Mouse (Mus musculus): ENCODE measurements around the gene Proser2. TPM values are rescaled to one million over a fixed set of nuclear protein-coding genes. Genes with fewer than 3 reads are reported as not detected.

The Proser2 gene
- total and polyA plus RNA-seq, 3 experiments, result 0.11 TPM; not detected in 2

DNA sequence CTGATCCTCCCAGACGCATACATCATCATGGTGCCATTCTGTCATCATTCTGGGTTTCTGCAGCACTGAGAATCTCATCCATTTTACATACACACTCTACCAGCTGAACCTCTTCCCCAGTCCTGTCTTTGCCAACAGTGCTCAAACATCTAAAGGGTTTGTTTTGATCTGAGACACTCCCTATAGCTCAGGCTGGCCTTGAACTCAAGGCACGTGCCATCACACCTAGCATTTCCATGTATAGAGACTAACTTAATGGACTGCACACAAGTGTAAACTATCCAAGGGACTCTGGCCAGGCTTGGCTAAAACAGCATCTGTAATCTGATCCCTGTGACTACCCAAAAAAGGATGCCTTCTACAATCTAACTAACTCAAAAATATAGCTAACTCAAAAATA is 70.7 kb downstream of the Proser2 start:
- H3K27me3 ChIP-seq (ENCODE audit: insufficient read depth, low read length), result peaks cover 6% of the 10 kb centered on the region
- no peaks in the 10 kb centered on the region for H3K4me1 ChIP-seq (ENCODE audit: insufficient read depth, low read depth, low read length)
- no peaks in the 10 kb centered on the region for H3K9me3 ChIP-seq (replicated peaks)
- TF ChIP-seq POLR2AphosphoS5 (IDR thresholded peaks at IDR 0.05; ENCODE audit: insufficient replicate concordance, low read depth, low read length) (no peak), TAL1 (conservative IDR thresholded peaks at IDR 0.05; ENCODE audit: low read depth, low read length) (no peak), CTCF (IDR thresholded peaks at IDR 0.05; ENCODE audit: low read depth, low read length) (no peak), GATA2 (IDR thresholded peaks at IDR 0.05; ENCODE audit: borderline replicate concordance, low read depth, low read length) (no peak), GATA1 (IDR thresholded peaks at IDR 0.05; ENCODE audit: borderline replicate concordance, low read length) (no peak)
- peaks cover 33% of the 10 kb centered on the region for H3K36me3 ChIP-seq (replicated peaks)
- no peak overlapping the region for H3K4me3 ChIP-seq (ENCODE audit: low read depth, low read length)
- ATAC-seq (ENCODE audit: extremely low read depth, insufficient number of reproducible peaks, low FRiP score, poor library complexity, severe bottlenecking) (no peak), DNase-seq (ENCODE audit: low spot score) (no peak)

DNA sequence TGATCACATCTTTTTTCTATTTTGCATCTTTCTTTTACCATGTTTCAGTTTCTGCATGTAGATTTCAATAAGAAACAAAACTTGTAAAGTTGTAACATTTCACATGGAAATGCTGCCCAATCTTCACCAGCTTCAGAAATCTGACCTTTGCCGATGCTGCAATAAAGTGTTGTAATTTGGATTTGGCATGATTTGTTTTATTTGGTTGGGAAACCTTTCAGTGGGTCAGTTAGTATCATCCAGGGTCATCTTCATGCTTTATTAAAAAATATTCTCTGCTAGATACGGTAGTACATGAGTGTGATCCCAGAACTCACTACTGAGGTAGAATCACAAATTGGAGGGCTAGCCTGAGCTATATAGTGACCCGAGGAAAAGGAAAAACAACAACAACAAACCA is 73.5 kb downstream of the Proser2 start:
- ATAC-seq (ENCODE audit: extremely low read depth, insufficient number of reproducible peaks, low FRiP score, poor library complexity, severe bottlenecking), result no peak
- H3K36me3 ChIP-seq (replicated peaks), result peaks cover 55% of the 10 kb centered on the region
- no peaks in the 10 kb centered on the region for H3K4me1 ChIP-seq (ENCODE audit: insufficient read depth, low read depth, low read length)
- no peaks in the 10 kb centered on the region for H3K9me3 ChIP-seq (replicated peaks)
- no peak overlapping the region for H3K4me3 ChIP-seq (ENCODE audit: low read depth, low read length)
- no peaks in the 10 kb centered on the region for H3K27me3 ChIP-seq (ENCODE audit: insufficient read depth, low read length)
- TF ChIP-seq TAL1 (conservative IDR thresholded peaks at IDR 0.05; ENCODE audit: low read depth, low read length) (no peak), CTCF (IDR thresholded peaks at IDR 0.05; ENCODE audit: low read depth, low read length) (no peak), GATA2 (IDR thresholded peaks at IDR 0.05; ENCODE audit: borderline replicate concordance, low read depth, low read length) (no peak), POLR2AphosphoS5 (IDR thresholded peaks at IDR 0.05; ENCODE audit: insufficient replicate concordance, low read depth, low read length) (no peak), GATA1 (IDR thresholded peaks at IDR 0.05; ENCODE audit: borderline replicate concordance, low read length) (no peak)
- no peak for DNase-seq (ENCODE audit: low spot score)

DNA sequence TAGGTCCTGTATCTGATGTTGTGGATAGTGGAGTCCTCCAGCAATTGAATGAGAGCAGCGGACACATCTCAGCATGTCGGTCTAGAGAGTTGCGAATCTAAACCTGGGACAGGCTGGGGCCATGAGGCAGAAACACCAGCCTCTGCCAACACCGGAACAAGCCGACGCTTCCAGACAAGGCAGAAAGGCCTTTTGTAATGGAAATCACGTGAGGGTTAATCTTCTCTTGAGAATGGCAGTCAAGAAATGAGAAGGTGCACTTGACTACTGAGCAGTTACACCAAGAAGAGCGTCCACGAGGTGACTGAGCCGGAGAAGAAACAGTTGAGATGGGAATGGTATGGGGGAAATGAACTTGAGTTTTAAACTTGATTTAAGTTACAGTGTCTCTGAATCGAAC is 74.5 kb downstream of the Proser2 start:
- Histone ChIP-seq H3K4me1 (ENCODE audit: insufficient read depth, low read depth, low read length) (no peaks in the 10 kb centered on the region), H3K4me3 (ENCODE audit: low read depth, low read length) (no peak overlapping the region), H3K27me3 (ENCODE audit: insufficient read depth, low read length) (no peaks in the 10 kb centered on the region), H3K36me3 (replicated peaks) (peaks cover 65% of the 10 kb centered on the region), H3K9me3 (replicated peaks) (no peaks in the 10 kb centered on the region)
- no peak for TF ChIP-seq GATA1 (IDR thresholded peaks at IDR 0.05; ENCODE audit: borderline replicate concordance, low read length)
- no peak for TF ChIP-seq CTCF (IDR thresholded peaks at IDR 0.05; ENCODE audit: low read depth, low read length)
- TF ChIP-seq GATA2 (IDR thresholded peaks at IDR 0.05; ENCODE audit: borderline replicate concordance, low read depth, low read length), result no peak
- TF ChIP-seq POLR2AphosphoS5 (IDR thresholded peaks at IDR 0.05; ENCODE audit: insufficient replicate concordance, low read depth, low read length), result no peak
- TF ChIP-seq TAL1 (conservative IDR thresholded peaks at IDR 0.05; ENCODE audit: low read depth, low read length), result no peak
- DNase-seq (ENCODE audit: low spot score), result no peak
- ATAC-seq (ENCODE audit: extremely low read depth, insufficient number of reproducible peaks, low FRiP score, poor library complexity, severe bottlenecking), result no peak

DNA sequence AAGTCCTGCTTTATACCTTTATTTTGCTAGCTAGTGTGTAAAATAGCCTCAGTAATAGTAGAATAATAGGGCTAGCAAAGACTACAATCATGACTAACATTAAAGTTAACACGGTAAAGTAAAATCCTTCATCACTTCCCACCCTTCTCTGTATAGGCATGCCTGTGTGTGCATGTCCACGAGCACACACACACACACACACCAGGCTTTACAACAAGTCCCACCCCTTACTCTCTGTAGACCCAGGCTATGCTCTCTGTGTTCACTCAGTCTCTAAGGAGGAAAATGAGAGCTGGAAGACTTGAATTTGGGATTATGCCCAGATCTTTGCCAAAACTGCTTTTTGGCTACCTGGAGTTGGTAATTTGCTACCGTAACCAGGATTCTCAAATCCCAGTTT is 81.0 kb downstream of the Proser2 start:
- no peak for ATAC-seq (ENCODE audit: extremely low read depth, insufficient number of reproducible peaks, low FRiP score, poor library complexity, severe bottlenecking)
- DNase-seq (ENCODE audit: low spot score), result no peak
- no peaks in the 10 kb centered on the region for H3K27me3 ChIP-seq (ENCODE audit: insufficient read depth, low read length)
- H3K36me3 ChIP-seq (replicated peaks), result peaks cover 82% of the 10 kb centered on the region
- no peak overlapping the region for H3K4me3 ChIP-seq (ENCODE audit: low read depth, low read length)
- H3K9me3 ChIP-seq (replicated peaks), result no peaks in the 10 kb centered on the region
- H3K4me1 ChIP-seq (ENCODE audit: insufficient read depth, low read depth, low read length), result no peaks in the 10 kb centered on the region
- TF ChIP-seq GATA1 (IDR thresholded peaks at IDR 0.05; ENCODE audit: borderline replicate concordance, low read length), result no peak
- no peak for TF ChIP-seq TAL1 (conservative IDR thresholded peaks at IDR 0.05; ENCODE audit: low read depth, low read length)
- no peak for TF ChIP-seq POLR2AphosphoS5 (IDR thresholded peaks at IDR 0.05; ENCODE audit: insufficient replicate concordance, low read depth, low read length)
- no peak for TF ChIP-seq GATA2 (IDR thresholded peaks at IDR 0.05; ENCODE audit: borderline replicate concordance, low read depth, low read length)
- TF ChIP-seq CTCF (IDR thresholded peaks at IDR 0.05; ENCODE audit: low read depth, low read length), result no peak

DNA sequence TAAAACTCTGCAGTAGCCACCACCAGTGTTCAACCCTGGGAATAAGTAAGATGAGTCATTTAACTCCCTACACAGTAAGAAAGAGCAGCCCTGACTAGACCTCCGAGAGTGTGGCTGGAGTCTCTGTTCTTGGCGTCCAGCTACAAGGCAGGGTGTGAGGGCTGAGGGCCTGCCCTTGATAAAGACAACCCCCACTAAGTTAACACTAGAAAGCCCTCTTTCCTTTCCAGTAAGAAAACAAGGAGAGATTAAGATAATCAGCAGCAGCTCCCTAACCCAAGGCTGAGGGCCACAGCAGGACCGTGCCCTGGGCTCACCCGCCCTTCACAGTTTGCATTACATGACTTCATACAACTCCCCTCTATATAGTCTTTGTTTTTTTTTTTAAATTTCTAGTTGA is 81.4 kb downstream of the Proser2 start:
- Histone ChIP-seq H3K36me3 (replicated peaks) (peaks cover 83% of the 10 kb centered on the region), H3K27me3 (ENCODE audit: insufficient read depth, low read length) (no peaks in the 10 kb centered on the region), H3K9me3 (replicated peaks) (no peaks in the 10 kb centered on the region), H3K4me1 (ENCODE audit: insufficient read depth, low read depth, low read length) (no peaks in the 10 kb centered on the region), H3K4me3 (ENCODE audit: low read depth, low read length) (no peak overlapping the region)
- ATAC-seq (ENCODE audit: extremely low read depth, insufficient number of reproducible peaks, low FRiP score, poor library complexity, severe bottlenecking), result no peak
- no peak for DNase-seq (ENCODE audit: low spot score)
- no peak for TF ChIP-seq CTCF (IDR thresholded peaks at IDR 0.05; ENCODE audit: low read depth, low read length)
- TF ChIP-seq TAL1 (conservative IDR thresholded peaks at IDR 0.05; ENCODE audit: low read depth, low read length), result no peak
- TF ChIP-seq GATA1 (IDR thresholded peaks at IDR 0.05; ENCODE audit: borderline replicate concordance, low read length), result no peak
- TF ChIP-seq POLR2AphosphoS5 (IDR thresholded peaks at IDR 0.05; ENCODE audit: insufficient replicate concordance, low read depth, low read length), result no peak
- TF ChIP-seq GATA2 (IDR thresholded peaks at IDR 0.05; ENCODE audit: borderline replicate concordance, low read depth, low read length), result no peak

Other genes starting within 250 kb of the Proser2 start
- 116 and 120 TPM in 2 replicates for gene Sec61a2, start 234.8 kb downstream of the Proser2 start, total RNA-seq (2014; fragmentation: Nextera tagmentation)
- gene Sec61a2, start 234.8 kb downstream of the Proser2 start, total RNA-seq (2017), result 36.4 and 46.5 TPM in 2 replicates
- gene Sec61a2, start 234.8 kb downstream of the Proser2 start, polyA plus RNA-seq (2012), result 2.5 and 2.9 TPM in 2 replicates
- not detected in 2 replicates for gene Dhtkd1, start 187.4 kb downstream of the Proser2 start, total RNA-seq (2014; fragmentation: Nextera tagmentation)
- 0.11 TPM in 1 of 2 replicates, not detected in the other for gene Dhtkd1, start 187.4 kb downstream of the Proser2 start, total RNA-seq (2017)
- 0.02 TPM in 1 of 2 replicates, not detected in the other for gene Dhtkd1, start 187.4 kb downstream of the Proser2 start, polyA plus RNA-seq (2012)
- 46.0 and 48.8 TPM in 2 replicates for gene Upf2, start 178.7 kb downstream of the Proser2 start, total RNA-seq (2014; fragmentation: Nextera tagmentation)
- 22.0 and 27.9 TPM in 2 replicates for gene Upf2, start 178.7 kb downstream of the Proser2 start, total RNA-seq (2017)
- gene Upf2, start 178.7 kb downstream of the Proser2 start, polyA plus RNA-seq (2012), result 4.7 and 6.2 TPM in 2 replicates
- not detected in 2 replicates for gene Echdc3, start 82.8 kb upstream of the Proser2 start, total RNA-seq (2014; fragmentation: Nextera tagmentation)
- gene Echdc3, start 82.8 kb upstream of the Proser2 start, total RNA-seq (2017), result 0.12 and 0.27 TPM in 2 replicates
- not detected in 2 replicates for gene Echdc3, start 82.8 kb upstream of the Proser2 start, polyA plus RNA-seq (2012)
- gene Usp6nl, start 192.5 kb upstream of the Proser2 start, total RNA-seq (2014; fragmentation: Nextera tagmentation), result 42.7 and 45.3 TPM in 2 replicates
- 17.3 and 17.5 TPM in 2 replicates for gene Usp6nl, start 192.5 kb upstream of the Proser2 start, total RNA-seq (2017)
- 17.2 and 20.8 TPM in 2 replicates for gene Usp6nl, start 192.5 kb upstream of the Proser2 start, polyA plus RNA-seq (2012)

All from G1E (cell line).